Mouse (Mus musculus): ENCODE measurements around the gene Relb. TPM values are rescaled to one million over a fixed set of nuclear protein-coding genes. Genes with fewer than 3 reads are reported as not detected.

Relb gene
- polyA plus RNA-seq, 1 experiment, result 25.7 TPM

DNA sequence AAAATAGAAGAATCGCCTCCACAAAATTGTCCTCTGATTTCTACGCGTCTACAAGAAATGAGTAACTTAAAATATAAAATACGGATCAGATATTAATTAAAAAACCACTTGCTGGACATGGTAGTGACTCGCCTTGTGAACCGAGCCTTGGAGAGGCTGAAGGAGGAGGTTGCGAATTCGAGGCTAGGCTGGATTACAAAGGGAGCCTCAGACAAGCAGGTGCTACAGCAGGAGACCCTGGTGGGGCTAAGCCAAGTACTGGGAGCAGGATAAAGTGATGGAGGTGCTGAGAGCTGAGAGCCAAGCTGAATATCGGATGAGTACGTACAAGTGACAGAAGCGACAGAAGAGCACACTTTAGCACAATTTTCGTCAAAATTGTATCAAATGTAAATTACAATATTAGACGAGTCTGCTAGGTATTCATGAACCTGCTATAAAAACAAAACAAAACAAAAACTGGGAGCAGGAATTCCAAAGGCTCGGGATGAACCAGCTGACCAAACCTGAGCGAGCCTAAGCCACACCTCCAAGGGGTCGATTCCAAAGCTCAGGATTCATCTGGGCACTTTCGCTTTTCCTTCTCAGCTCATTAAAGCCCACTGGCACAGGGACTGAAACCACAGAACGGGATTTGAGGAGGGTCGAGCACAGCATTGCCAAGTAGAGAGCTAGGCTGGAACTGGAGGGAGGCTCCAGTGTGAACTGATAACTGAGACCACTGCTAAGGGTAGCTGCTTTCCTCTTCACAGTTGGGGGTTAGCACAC, 66.4 kb downstream of the Relb start, which contains the start of gene Ppp1r37:
Gene Ppp1r37 (minus strand): TSS at position 434 of the 768 bp plus-strand sequence.
- H3K4me3 ChIP-seq, result peak within 1 kb of the TSS; percentile 85
- H3K4me2 ChIP-seq (ENCODE audit: low read depth), result peak within 1 kb of the TSS; percentile 90
- H3K36me3 ChIP-seq (ENCODE audit: control insufficient read depth, insufficient read depth), result peaks cover 4% of the 10 kb centered on the region
- no peaks in the 10 kb centered on the region for H3K27me3 ChIP-seq (ENCODE audit: control insufficient read depth, insufficient read depth, insufficient read length)
- peaks cover 37% of the 10 kb centered on the region for H3K79me2 ChIP-seq (ENCODE audit: control insufficient read depth, insufficient read depth)
- TF ChIP-seq TCF3 (IDR thresholded peaks at IDR 0.05; ENCODE audit: insufficient read length, low read depth), result no peak
- no peak for TF ChIP-seq SRF (IDR thresholded peaks at IDR 0.05; ENCODE audit: control insufficient read depth, insufficient read length, low read depth)
- TF ChIP-seq CEBPB (IDR thresholded peaks at IDR 0.05; ENCODE audit: insufficient read depth, poor library complexity, severe bottlenecking), result no peak
- TF ChIP-seq TCF12 (IDR thresholded peaks at IDR 0.05; ENCODE audit: insufficient read depth, poor library complexity, severe bottlenecking), result no peak
- no peak for TF ChIP-seq USF1 (IDR thresholded peaks at IDR 0.05; ENCODE audit: low read depth)
- peak within 1 kb of the TSS; percentile 38 for H3ac ChIP-seq (ENCODE audit: control insufficient read depth, insufficient read length)

DNA sequence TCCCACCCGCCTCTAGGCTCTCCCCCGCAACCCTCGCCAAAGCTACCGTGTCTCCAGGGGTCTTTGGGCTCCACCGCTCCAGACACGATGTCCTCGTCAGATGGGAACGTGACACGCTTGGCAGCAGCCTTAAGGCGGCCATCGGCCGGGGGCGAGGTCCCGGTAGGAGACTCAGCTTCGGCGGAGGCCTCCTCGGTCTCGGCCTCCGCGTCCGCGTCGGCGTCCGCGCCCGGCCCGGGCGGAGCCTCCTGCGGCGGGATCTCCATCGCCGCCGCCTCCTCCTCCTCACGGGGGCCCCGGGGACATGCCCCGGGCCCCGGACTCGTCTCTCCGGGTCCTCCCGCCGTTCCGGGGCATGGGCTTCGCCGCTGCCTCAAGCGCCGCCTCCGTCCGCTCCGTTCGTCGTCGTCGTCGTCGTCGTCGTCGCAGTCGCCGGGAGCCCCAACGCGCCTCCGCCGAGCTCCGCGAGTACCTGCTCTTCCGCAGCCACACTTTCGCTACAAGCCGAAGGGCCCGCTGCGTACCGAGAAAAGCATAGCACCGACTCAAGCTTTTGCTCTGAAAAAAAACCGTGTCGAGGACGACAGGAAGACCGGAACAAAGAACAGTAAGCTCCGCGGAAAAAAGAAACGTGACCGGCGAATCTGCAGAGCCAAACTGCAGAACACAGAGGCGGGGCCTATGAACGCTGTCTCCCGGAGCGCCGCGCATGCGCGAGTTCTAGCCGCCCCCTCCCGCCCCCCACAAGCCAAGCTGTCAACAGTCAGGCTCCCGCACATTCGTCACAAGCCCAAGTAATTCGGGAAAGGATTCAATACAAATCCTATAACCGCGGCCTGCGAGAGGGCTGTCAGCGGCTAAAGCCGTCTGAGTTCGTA, 67.2 kb downstream of the Relb start:
- TF ChIP-seq E2F4 (IDR thresholded peaks at IDR 0.05; ENCODE audit: insufficient read depth) (no peak), SRF (IDR thresholded peaks at IDR 0.05; ENCODE audit: control insufficient read depth, insufficient read length, low read depth) (no peak), MYOG (IDR thresholded peaks at IDR 0.05; ENCODE audit: control insufficient read depth in 1 of 3, insufficient read depth in 1 of 3, insufficient read length in 2 of 3, low read depth in 2 of 3) (peak in 1 of 3 experiments; percentile 2), TCF3 (IDR thresholded peaks at IDR 0.05; ENCODE audit: insufficient read length, low read depth) (no peak), POLR2AphosphoS2 (IDR thresholded peaks at IDR 0.05; ENCODE audit: insufficient read length, low read depth) (no peak), POLR2A (IDR thresholded peaks at IDR 0.05; ENCODE audit: insufficient read length, low read depth) (peak; percentile 74), TCF12 (IDR thresholded peaks at IDR 0.05; ENCODE audit: insufficient read depth, poor library complexity, severe bottlenecking) (no peak), MAX (IDR thresholded peaks at IDR 0.05; ENCODE audit: low read depth) (no peak), USF1 (IDR thresholded peaks at IDR 0.05; ENCODE audit: low read depth) (no peak), MYOD1 (IDR thresholded peaks at IDR 0.05; ENCODE audit: control insufficient read depth in 1 of 3, insufficient read length in 2 of 3, low read depth in 2 of 3) (no peak), CEBPB (IDR thresholded peaks at IDR 0.05; ENCODE audit: insufficient read depth, poor library complexity, severe bottlenecking) (no peak), REST (IDR thresholded peaks at IDR 0.05; ENCODE audit: insufficient read depth, insufficient read length) (no peak)

GRCm38 (mm10) chr7:19561431-19561764, 67.8 kb downstream of the Relb start:
- H3ac ChIP-seq (ENCODE audit: control insufficient read depth, insufficient read length), result peak overlapping the region; percentile 38
- H3K4me3 ChIP-seq, result peak overlapping the region; percentile 85
- H3K4me2 ChIP-seq (ENCODE audit: low read depth), result peak overlapping the region; percentile 97
- no peaks in the 10 kb centered on the region for H3K27me3 ChIP-seq (ENCODE audit: control insufficient read depth, insufficient read depth, insufficient read length)
- H3K36me3 ChIP-seq (ENCODE audit: control insufficient read depth, insufficient read depth), result no peaks in the 10 kb centered on the region
- TF ChIP-seq MYOG (IDR thresholded peaks at IDR 0.05; ENCODE audit: control insufficient read depth in 1 of 3, insufficient read depth in 1 of 3, insufficient read length in 2 of 3, low read depth in 2 of 3) (no peak), TCF3 (IDR thresholded peaks at IDR 0.05; ENCODE audit: insufficient read length, low read depth) (no peak), CEBPB (IDR thresholded peaks at IDR 0.05; ENCODE audit: insufficient read depth, poor library complexity, severe bottlenecking) (no peak), TCF12 (IDR thresholded peaks at IDR 0.05; ENCODE audit: insufficient read depth, poor library complexity, severe bottlenecking) (no peak), POLR2AphosphoS2 (IDR thresholded peaks at IDR 0.05; ENCODE audit: insufficient read length, low read depth) (no peak), SRF (IDR thresholded peaks at IDR 0.05; ENCODE audit: control insufficient read depth, insufficient read length, low read depth) (no peak)
- H3K79me2 ChIP-seq (ENCODE audit: control insufficient read depth, insufficient read depth), result peaks cover 51% of the 10 kb centered on the region

More for the DNA sequence above, 67.2 kb downstream of the Relb start:
- Histone ChIP-seq H3K79me2 (ENCODE audit: control insufficient read depth, insufficient read depth) (peaks cover 45% of the 10 kb centered on the region), H3K4me2 (ENCODE audit: low read depth) (peak overlapping the region; percentile 97), H3K36me3 (ENCODE audit: control insufficient read depth, insufficient read depth) (peaks cover 2% of the 10 kb centered on the region), H3K4me3 (peak overlapping the region; percentile 85), H3K27me3 (ENCODE audit: control insufficient read depth, insufficient read depth, insufficient read length) (no peaks in the 10 kb centered on the region), H3ac (ENCODE audit: control insufficient read depth, insufficient read length) (peak overlapping the region; percentile 38)

GRCm38 (mm10) chr7:19560491-19561260, 68.6 kb downstream of the Relb start:
- peaks cover 58% of the 10 kb centered on the region for H3K79me2 ChIP-seq (ENCODE audit: control insufficient read depth, insufficient read depth)
- peak overlapping the region; percentile 97 for H3K4me2 ChIP-seq (ENCODE audit: low read depth)
- TF ChIP-seq USF1 (IDR thresholded peaks at IDR 0.05; ENCODE audit: low read depth) (no peak), MYOD1 (IDR thresholded peaks at IDR 0.05; ENCODE audit: control insufficient read depth in 1 of 3, insufficient read length in 2 of 3, low read depth in 2 of 3) (no peak), E2F4 (IDR thresholded peaks at IDR 0.05; ENCODE audit: insufficient read depth) (no peak), MAX (IDR thresholded peaks at IDR 0.05; ENCODE audit: low read depth) (no peak), TCF12 (IDR thresholded peaks at IDR 0.05; ENCODE audit: insufficient read depth, poor library complexity, severe bottlenecking) (no peak), POLR2A (IDR thresholded peaks at IDR 0.05; ENCODE audit: insufficient read length, low read depth) (no peak), POLR2AphosphoS2 (IDR thresholded peaks at IDR 0.05; ENCODE audit: insufficient read length, low read depth) (no peak)
- H3K36me3 ChIP-seq (ENCODE audit: control insufficient read depth, insufficient read depth), result no peaks in the 10 kb centered on the region
- peak overlapping the region; percentile 38 for H3ac ChIP-seq (ENCODE audit: control insufficient read depth, insufficient read length)
- H3K27me3 ChIP-seq (ENCODE audit: control insufficient read depth, insufficient read depth, insufficient read length), result no peaks in the 10 kb centered on the region
- peak overlapping the region; percentile 85 for H3K4me3 ChIP-seq

All from myocyte (in vitro differentiated cells).